Comparison of ENCODE assay signal across 7 mouse cellular contexts in genomic region chr17:21450138-21450704, GRCm38 (mm10). TPM values are rescaled to one million over a fixed set of nuclear protein-coding genes. Genes with fewer than 3 reads are reported as not detected.
DNase-seq lines count a peak whose midpoint lies in the region; ATAC-seq lines count a peak whose summit lies in the region.

Gene Zfp51, plus strand, starts transcription at chr17:21450374.

- peak within 1 kb of the TSS; percentile 75 for H3K4me2 ChIP-seq in intestine, embryonic 16.5 days (ENCODE audit: low read depth, low read length)
- H3K4me2 ChIP-seq in midbrain, embryonic 11.5 days, result peak within 1 kb of the TSS; percentile 52

- DNase-seq in adrenal gland, adult 8-10 months, result peak; percentile 93
- peak; percentile 89 for DNase-seq in embryo, embryonic 9.5 days (ENCODE audit: extremely low spot score)
- DNase-seq in gastrocnemius, postnatal 4 days (ENCODE audit: low spot score in 2 of 2), result peak; percentile 83 to 92
- peak; percentile 81 to 82 for DNase-seq in left cerebral cortex, postnatal 36 days (ENCODE audit: low spot score in 2 of 2)
- peak; percentile 97 for DNase-seq in midbrain, embryonic 11.5 days (ENCODE audit: low spot score, missing footprints)
- DNase-seq in skeletal muscle tissue, adult 2 months (ENCODE audit: low read depth, low spot score), result peak; percentile 91

- intact Hi-C loops in left cerebral cortex, postnatal 36 days (cut with DNase I), result loop anchor here (1.0 to 2.0 kb wide), 3 partner anchors 38 to 505 kb away; partner anchors contain the start of genes Ppp2r1a and Zfp53

- no peaks in the 10 kb centered on the region for H3K36me3 ChIP-seq in intestine, embryonic 16.5 days (ENCODE audit: control insufficient read depth, insufficient read depth, low read length)
- H3K36me3 ChIP-seq in midbrain, embryonic 11.5 days (ENCODE audit: control insufficient read depth, insufficient read depth, low read length), result no peaks in the 10 kb centered on the region

- peak within 1 kb of the TSS; percentile 97 for H3K27ac ChIP-seq in intestine, embryonic 16.5 days (ENCODE audit: low read length)
- H3K27ac ChIP-seq in midbrain, embryonic 11.5 days (ENCODE audit: low read depth, low read length), result peak within 1 kb of the TSS; percentile 36; the same call in 1 of the 2 replicates

- ATAC-seq in intestine, embryonic 16.5 days, result peak; percentile 100
- ATAC-seq in midbrain, embryonic 11.5 days (ENCODE audit: low FRiP score), result peak; percentile 99

- under 1% methylated on average over 26 of the region's 26 CpGs for WGBS in intestine, embryonic 16.5 days
- under 1% methylated on average over 26 of the region's 26 CpGs for WGBS in midbrain, embryonic 11.5 days

- peaks cover 5% of the 10 kb centered on the region for H3K4me1 ChIP-seq in intestine, embryonic 16.5 days (ENCODE audit: control insufficient read depth, insufficient read depth, low read length)
- H3K4me1 ChIP-seq in midbrain, embryonic 11.5 days (ENCODE audit: control insufficient read depth, insufficient read depth, low read length), result peaks cover 3% of the 10 kb centered on the region; the same call in 1 of the 2 replicates

- no peaks in the 10 kb centered on the region for H3K27me3 ChIP-seq in intestine, embryonic 16.5 days (replicated peaks; ENCODE audit: control insufficient read depth, insufficient read depth, low read length)
- no peaks in the 10 kb centered on the region for H3K27me3 ChIP-seq in midbrain, embryonic 11.5 days (ENCODE audit: control insufficient read depth, insufficient read depth, low read length)

- H3K4me3 ChIP-seq in intestine, embryonic 16.5 days (ENCODE audit: low read length), result peak within 1 kb of the TSS; percentile 77
- H3K4me3 ChIP-seq in midbrain, embryonic 11.5 days (ENCODE audit: low read depth, low read length), result peak within 1 kb of the TSS; percentile 61

- H3K9me3 ChIP-seq in intestine, embryonic 16.5 days (ENCODE audit: control insufficient read depth, low read length), result no peaks in the 10 kb centered on the region
- no peaks in the 10 kb centered on the region for H3K9me3 ChIP-seq in midbrain, embryonic 11.5 days (ENCODE audit: control insufficient read depth, low read length)

- peak within 1 kb of the TSS; percentile 75 for H3K9ac ChIP-seq in intestine, embryonic 16.5 days (ENCODE audit: low read depth, low read length)
- peak within 1 kb of the TSS; percentile 64 for H3K9ac ChIP-seq in midbrain, embryonic 11.5 days (ENCODE audit: low read length)

RNA-seq across cellular contexts. Expression of gene Zfp51, which starts in this region (rescaled TPM):
- 1 to 10 TPM; 6.3 to 8.4 (median 7.6) TPM for total RNA-seq in adrenal gland, adult 8-10 months (2022)
- 1 to 10 TPM; 4.9 to 5.6 TPM for total RNA-seq in gastrocnemius, postnatal 4 days (2021)
- polyA plus RNA-seq in intestine, embryonic 16.5 days (2015; fragmentation: Nextera tagmentation; extraction: Ambion mirVana), result 13.2 and 14.0 TPM in 2 replicates
- total RNA-seq in left cerebral cortex, postnatal 36 days (2021), result 1 to 10 TPM; 3.4 to 5.3 TPM
- polyA plus RNA-seq in midbrain, embryonic 11.5 days (2014; fragmentation: Nextera tagmentation; extraction: Ambion mirVana), result 16.7 TPM in 2 replicates

Comparison
In these comparisons a context has a peak if more than half of its experiments do, and no peak if none do; other contexts are left out.
1. Peak in every context shown above with its lines: DNase-seq, ATAC-seq, H3K4me3 ChIP-seq and H3K27ac ChIP-seq.